Mouse (Mus musculus) CH12.LX (cell line): ENCODE data around the gene Gm1043.

ENCODE experiments used
- CHD2 ChIP-seq: IDR thresholded peaks from 2 replicates; pipeline ENCODE4 v1.6.1; 2011; ENCODE audit warnings: low read length, improper control_type of control experiment
- POLR2A ChIP-seq: IDR thresholded peaks from 2 replicates; pipeline ENCODE4 v1.6.1; 2011; ENCODE audit warnings: low read depth, mild to moderate bottlenecking, improper control_type of control experiment, low read length

DNA sequence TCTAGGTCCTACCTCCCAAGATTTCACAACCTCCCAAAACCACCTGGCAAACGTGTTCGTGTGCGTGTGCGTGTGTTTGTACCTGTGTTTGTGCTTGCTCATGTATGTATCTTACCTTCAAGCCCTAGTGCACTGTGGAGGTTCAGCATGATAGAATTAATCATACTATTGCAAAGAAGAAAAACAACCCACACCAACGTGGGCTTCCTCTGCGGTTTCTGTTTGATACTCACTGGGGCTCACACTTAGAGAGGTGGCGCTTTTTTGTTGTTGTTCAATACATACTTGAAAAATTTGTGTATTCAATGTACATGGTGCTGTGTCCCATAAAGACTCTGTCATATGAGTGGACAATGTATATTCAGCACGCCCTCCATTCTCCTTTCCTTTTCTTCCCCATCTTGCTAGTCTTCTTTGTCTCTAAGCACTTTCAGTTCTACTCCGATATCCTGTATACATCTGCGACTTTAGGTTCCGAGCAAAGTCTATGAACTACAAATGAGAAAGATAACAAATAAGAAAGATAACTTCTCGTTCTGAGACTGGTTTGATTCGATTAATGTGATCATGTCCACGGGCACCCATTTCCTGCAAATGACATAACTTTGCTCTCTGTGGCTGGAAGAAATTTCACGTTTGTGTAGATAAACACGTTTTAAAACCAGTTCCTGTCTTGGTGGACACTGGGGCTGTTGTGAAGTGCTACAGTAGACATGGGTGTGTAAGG is 33.6 kb upstream of the Gm1043 start:
- TF ChIP-seq CHD2 (no peak), POLR2A (no peak)
